Mouse (Mus musculus): ENCODE data around the gene Apoc2. TPM values are rescaled to one million over a fixed set of nuclear protein-coding genes. Genes with fewer than 3 reads are reported as not detected.
A peak's percentile ranks its signal among the peaks of the same experiment; 100 is the strongest.

Gene Apoc2
- polyA plus RNA-seq, 1 experiment from 2014 or later = 463 TPM

GRCm38 (mm10) chr7:19715239-19716054 lies 37.7 kb upstream of the Apoc2 start, which contains the start of gene Tomm40:
TSS of gene Tomm40 (minus strand) at chr7:19715438.
- Histone ChIP-seq H3K27ac (ENCODE audit: low read length) (peak within 1 kb of the TSS; percentile 84), H3K9ac (ENCODE audit: low read depth, low read length) (peak within 1 kb of the TSS; percentile 98), H3K9me3 (ENCODE audit: control insufficient read depth, low read length) (no peaks in the 10 kb centered on the region), H3K4me2 (ENCODE audit: low read depth, low read length) (peak within 1 kb of the TSS; percentile 71), H3K27me3 (replicated peaks; ENCODE audit: control insufficient read depth, insufficient read depth, low read length) (no peaks in the 10 kb centered on the region), H3K36me3 (ENCODE audit: control insufficient read depth, insufficient read depth, low read length) (peaks cover 31% of the 10 kb centered on the region), H3K4me1 (ENCODE audit: control insufficient read depth, insufficient read depth, low read length) (peaks cover 18% of the 10 kb centered on the region), H3K4me3 (ENCODE audit: low read length) (peak within 1 kb of the TSS; percentile 100)
- WGBS = under 1% methylated on average over 58 of the region's 59 CpGs
- peak; percentile 99 for ATAC-seq

- H3K27me3 ChIP-seq (replicated peaks; ENCODE audit: control insufficient read depth, insufficient read depth, low read length) = no peaks in the 10 kb centered on the region
- peak overlapping the region; percentile 84 for H3K27ac ChIP-seq (ENCODE audit: low read length)
- ATAC-seq = peak; percentile 1; the same call in 1 of the 2 replicates
- H3K4me1 ChIP-seq (ENCODE audit: control insufficient read depth, insufficient read depth, low read length) = peaks cover 18% of the 10 kb centered on the region
- peak overlapping the region; percentile 98 for H3K9ac ChIP-seq (ENCODE audit: low read depth, low read length)
- no peaks in the 10 kb centered on the region for H3K9me3 ChIP-seq (ENCODE audit: control insufficient read depth, low read length)
- WGBS = under 1% methylated on average over 39 of the region's 39 CpGs
- peaks cover 35% of the 10 kb centered on the region for H3K36me3 ChIP-seq (ENCODE audit: control insufficient read depth, insufficient read depth, low read length)
- H3K4me3 ChIP-seq (ENCODE audit: low read length) = peak overlapping the region; percentile 100
- H3K4me2 ChIP-seq (ENCODE audit: low read depth, low read length) = peak overlapping the region; percentile 70
These were observed 37.1 kb upstream of the Apoc2 start for GRCm38 (mm10) chr7:19714836-19715235.

DNA sequence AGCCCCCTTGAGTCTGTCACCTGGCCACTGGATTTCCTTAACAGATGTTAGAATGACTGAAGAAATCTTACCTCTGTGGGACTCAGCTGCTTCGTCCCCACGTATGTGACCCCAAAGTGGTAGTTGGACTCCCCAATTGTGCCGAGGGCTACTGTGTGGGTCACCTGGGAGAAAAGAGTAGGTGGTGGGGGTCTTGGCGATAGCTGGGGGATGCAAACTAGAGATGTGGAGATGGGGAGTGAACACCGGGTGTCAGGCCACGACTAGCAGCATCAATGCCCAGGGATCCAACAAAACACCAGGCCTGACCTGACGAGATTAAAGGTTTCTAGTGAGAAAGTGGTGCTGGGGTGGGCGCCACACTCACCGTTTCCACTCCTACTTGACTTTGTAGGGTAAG lies 35.9 kb upstream of the Apoc2 start:
- 0 out of 2 replicates have a peak overlapping the region, but pooled peaks have one; percentile 70 for H3K4me2 ChIP-seq (ENCODE audit: low read depth, low read length)
- H3K27ac ChIP-seq (ENCODE audit: low read length) = no peak overlapping the region
- no peaks in the 10 kb centered on the region for H3K9me3 ChIP-seq (ENCODE audit: control insufficient read depth, low read length)
- H3K9ac ChIP-seq (ENCODE audit: low read depth, low read length) = no peak overlapping the region
- no peaks in the 10 kb centered on the region for H3K27me3 ChIP-seq (replicated peaks; ENCODE audit: control insufficient read depth, insufficient read depth, low read length)
- peak overlapping the region; percentile 100; the same call in 1 of the 2 replicates for H3K4me3 ChIP-seq (ENCODE audit: low read length)
- ATAC-seq = no peak
- peaks cover 34% of the 10 kb centered on the region for H3K36me3 ChIP-seq (ENCODE audit: control insufficient read depth, insufficient read depth, low read length)
- WGBS = 87% methylated on average over 9 of the region's 9 CpGs
- peaks cover 18% of the 10 kb centered on the region for H3K4me1 ChIP-seq (ENCODE audit: control insufficient read depth, insufficient read depth, low read length)

DNA sequence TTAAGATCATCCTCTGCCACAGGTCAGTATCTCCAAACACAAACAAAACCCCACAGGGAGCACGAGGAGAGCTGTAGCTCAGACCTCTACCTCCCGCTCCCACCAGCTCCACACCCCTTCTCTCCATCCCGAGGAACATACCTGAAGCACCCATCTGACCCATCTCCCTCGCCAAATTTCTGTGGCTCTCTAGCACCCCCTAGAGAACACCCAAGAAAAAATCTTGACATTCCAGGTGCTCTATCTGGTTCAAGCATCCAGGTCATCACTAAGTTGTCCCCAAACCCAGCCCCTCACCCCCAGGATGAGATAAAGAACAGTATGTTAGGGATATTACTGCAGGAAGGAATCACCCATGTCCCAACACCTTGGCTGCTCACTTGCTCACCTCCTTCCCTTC lies 35.5 kb upstream of the Apoc2 start:
- Histone ChIP-seq H3K36me3 (ENCODE audit: control insufficient read depth, insufficient read depth, low read length) (peaks cover 34% of the 10 kb centered on the region), H3K27me3 (replicated peaks; ENCODE audit: control insufficient read depth, insufficient read depth, low read length) (no peaks in the 10 kb centered on the region)
- no peak for ATAC-seq

DNA sequence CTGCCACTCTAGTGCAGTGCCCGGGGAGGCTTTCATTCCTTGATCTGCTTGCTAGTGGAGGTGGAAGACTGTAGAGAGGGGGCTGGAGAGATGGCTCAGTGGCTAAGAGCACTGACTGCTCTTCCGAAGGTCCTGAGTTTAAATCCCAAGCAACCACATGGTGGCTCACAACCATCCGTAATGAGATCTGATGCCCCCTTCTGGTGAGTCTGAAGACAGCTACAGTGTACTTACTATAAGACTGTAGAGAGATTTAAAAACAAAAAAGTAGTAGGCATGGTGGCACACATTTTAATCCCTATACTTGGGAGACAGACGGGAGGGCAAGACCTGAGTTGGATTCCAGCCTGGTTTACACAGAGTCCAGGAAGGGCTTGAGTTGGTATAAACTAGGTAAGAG lies 34.7 kb upstream of the Apoc2 start:
- no peak overlapping the region for H3K4me3 ChIP-seq (ENCODE audit: low read length)
- peaks cover 38% of the 10 kb centered on the region for H3K36me3 ChIP-seq (ENCODE audit: control insufficient read depth, insufficient read depth, low read length)
- no peak overlapping the region for H3K9ac ChIP-seq (ENCODE audit: low read depth, low read length)
- no peaks in the 10 kb centered on the region for H3K9me3 ChIP-seq (ENCODE audit: control insufficient read depth, low read length)
- no peaks in the 10 kb centered on the region for H3K27me3 ChIP-seq (replicated peaks; ENCODE audit: control insufficient read depth, insufficient read depth, low read length)
- ATAC-seq = no peak
- H3K4me2 ChIP-seq (ENCODE audit: low read depth, low read length) = no peak overlapping the region
- WGBS = 69% methylated on average over 4 of the region's 4 CpGs
- H3K27ac ChIP-seq (ENCODE audit: low read length) = no peak overlapping the region
- H3K4me1 ChIP-seq (ENCODE audit: control insufficient read depth, insufficient read depth, low read length) = peaks cover 18% of the 10 kb centered on the region

More for the DNA sequence above, 35.5 kb upstream of the Apoc2 start:
- Histone ChIP-seq H3K4me1 (ENCODE audit: control insufficient read depth, insufficient read depth, low read length) (peaks cover 18% of the 10 kb centered on the region), H3K9ac (ENCODE audit: low read depth, low read length) (no peak overlapping the region), H3K9me3 (ENCODE audit: control insufficient read depth, low read length) (no peaks in the 10 kb centered on the region), H3K4me2 (ENCODE audit: low read depth, low read length) (no peak overlapping the region), H3K4me3 (ENCODE audit: low read length) (no peak overlapping the region), H3K27ac (ENCODE audit: low read length) (no peak overlapping the region)
- 45% methylated on average over 4 of the region's 4 CpGs for WGBS

DNA sequence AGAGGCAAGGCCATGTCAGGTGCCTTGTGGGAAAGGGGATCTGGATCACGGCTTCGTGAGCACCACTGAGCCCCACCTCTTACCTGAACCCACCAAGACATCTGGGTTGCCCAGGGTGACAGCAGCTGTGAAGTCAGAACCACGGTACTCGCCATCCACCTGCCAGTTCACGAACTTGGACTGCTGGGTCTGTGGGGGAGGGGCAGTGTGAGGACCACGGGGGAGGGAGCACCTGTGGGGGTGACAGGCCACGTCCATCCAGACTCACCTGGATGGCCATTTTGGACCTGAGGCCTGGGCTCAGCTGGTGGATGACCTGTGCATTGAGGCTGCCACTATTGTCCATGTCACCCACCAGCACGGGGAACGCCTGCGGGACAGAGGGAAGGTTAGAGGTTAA lies 32.9 kb upstream of the Apoc2 start:
- no peak overlapping the region for H3K27ac ChIP-seq (ENCODE audit: low read length)
- no peak overlapping the region for H3K4me3 ChIP-seq (ENCODE audit: low read length)
- whole genome bisulfite sequencing = 90% methylated on average over 10 of the region's 10 CpGs
- H3K27me3 ChIP-seq (replicated peaks; ENCODE audit: control insufficient read depth, insufficient read depth, low read length) = no peaks in the 10 kb centered on the region
- no peak for ATAC-seq
- peaks cover 9% of the 10 kb centered on the region; the same call in 1 of the 2 replicates for H3K4me1 ChIP-seq (ENCODE audit: control insufficient read depth, insufficient read depth, low read length)
- no peak overlapping the region for H3K9ac ChIP-seq (ENCODE audit: low read depth, low read length)
- H3K4me2 ChIP-seq (ENCODE audit: low read depth, low read length) = no peak overlapping the region
- H3K9me3 ChIP-seq (ENCODE audit: control insufficient read depth, low read length) = no peaks in the 10 kb centered on the region
- H3K36me3 ChIP-seq (ENCODE audit: control insufficient read depth, insufficient read depth, low read length) = peaks cover 39% of the 10 kb centered on the region

DNA sequence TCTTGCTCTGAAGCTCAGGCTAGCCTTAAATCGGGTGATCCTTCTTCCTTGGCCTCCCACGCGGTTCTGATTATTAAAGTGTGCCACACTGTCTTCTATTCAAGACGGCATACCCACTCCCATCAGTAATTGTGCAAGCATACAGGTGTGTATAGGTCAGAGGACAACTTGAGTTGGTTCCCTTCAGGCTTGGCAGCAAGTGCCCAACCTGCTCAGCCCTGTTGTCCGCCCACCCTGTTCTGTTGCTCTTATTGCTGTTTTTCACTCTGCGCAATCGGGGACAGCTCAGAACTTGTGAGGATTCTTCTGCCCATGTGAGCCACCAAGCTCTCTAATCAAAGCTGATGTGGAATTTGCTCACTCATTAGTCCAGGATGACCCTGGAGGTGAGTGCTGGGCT lies 27.5 kb upstream of the Apoc2 start:
- H3K9ac ChIP-seq (ENCODE audit: low read depth, low read length) = no peak overlapping the region
- WGBS = 98% methylated on average over 7 of the region's 7 CpGs
- peaks cover 19% of the 10 kb centered on the region for H3K36me3 ChIP-seq (ENCODE audit: control insufficient read depth, insufficient read depth, low read length)
- no peaks in the 10 kb centered on the region for H3K9me3 ChIP-seq (ENCODE audit: control insufficient read depth, low read length)
- H3K27ac ChIP-seq (ENCODE audit: low read length) = no peak overlapping the region
- no peak overlapping the region for H3K4me3 ChIP-seq (ENCODE audit: low read length)
- no peak for ATAC-seq
- H3K4me1 ChIP-seq (ENCODE audit: control insufficient read depth, insufficient read depth, low read length) = peaks cover 18% of the 10 kb centered on the region
- no peak overlapping the region for H3K4me2 ChIP-seq (ENCODE audit: low read depth, low read length)
- H3K27me3 ChIP-seq (replicated peaks; ENCODE audit: control insufficient read depth, insufficient read depth, low read length) = no peaks in the 10 kb centered on the region

GRCm38 (mm10) chr7:19704475-19704874 lies 26.7 kb upstream of the Apoc2 start:
- H3K27ac ChIP-seq (ENCODE audit: low read length) = no peak overlapping the region
- H3K9ac ChIP-seq (ENCODE audit: low read depth, low read length) = no peak overlapping the region
- H3K4me2 ChIP-seq (ENCODE audit: low read depth, low read length) = no peak overlapping the region
- no peak for ATAC-seq
- H3K4me1 ChIP-seq (ENCODE audit: control insufficient read depth, insufficient read depth, low read length) = peaks cover 24% of the 10 kb centered on the region
- no peak overlapping the region for H3K4me3 ChIP-seq (ENCODE audit: low read length)
- no peaks in the 10 kb centered on the region for H3K9me3 ChIP-seq (ENCODE audit: control insufficient read depth, low read length)
- peaks cover 13% of the 10 kb centered on the region for H3K36me3 ChIP-seq (ENCODE audit: control insufficient read depth, insufficient read depth, low read length)
- 89% methylated on average over 4 of the region's 4 CpGs for WGBS
- no peaks in the 10 kb centered on the region for H3K27me3 ChIP-seq (replicated peaks; ENCODE audit: control insufficient read depth, insufficient read depth, low read length)

DNA sequence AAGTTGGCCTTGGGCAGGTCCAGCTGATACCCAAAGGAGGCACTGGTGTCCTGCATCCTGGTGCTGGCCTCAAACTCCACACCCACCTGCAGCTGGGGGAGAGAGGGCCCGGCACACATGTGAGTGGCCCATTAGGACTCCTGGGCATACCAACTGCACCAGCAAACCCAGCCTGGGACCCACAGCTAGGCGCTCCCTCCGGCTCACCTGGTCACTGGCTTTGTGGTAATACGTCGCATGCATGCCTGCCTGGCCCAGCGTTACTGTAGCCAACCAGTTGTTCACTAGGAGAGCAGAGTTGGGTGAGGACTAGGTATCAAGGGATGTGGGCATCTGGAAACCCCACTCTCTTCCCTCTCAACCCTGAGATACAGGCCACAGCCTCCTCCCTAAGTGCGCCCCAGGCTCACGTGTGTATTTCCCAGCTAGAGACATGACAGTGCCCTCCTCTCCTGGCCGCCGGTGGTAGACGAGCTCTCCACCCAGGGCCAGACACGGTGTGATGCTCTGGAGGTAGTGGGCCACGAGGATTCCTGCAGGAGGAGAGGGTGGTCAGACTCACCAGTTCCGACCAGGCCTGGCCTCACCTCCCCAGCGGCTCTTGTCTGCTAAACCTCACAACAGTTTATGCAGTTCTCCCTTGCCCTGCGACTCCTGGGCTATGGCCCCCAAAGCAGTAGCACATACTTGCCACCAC lies 25.3 kb upstream of the Apoc2 start:
- ATAC-seq = no peak
- WGBS = 88% methylated on average over 16 of the region's 16 CpGs
- Histone ChIP-seq H3K27me3 (replicated peaks; ENCODE audit: control insufficient read depth, insufficient read depth, low read length) (no peaks in the 10 kb centered on the region), H3K4me2 (ENCODE audit: low read depth, low read length) (no peak overlapping the region), H3K27ac (ENCODE audit: low read length) (no peak overlapping the region), H3K36me3 (ENCODE audit: control insufficient read depth, insufficient read depth, low read length) (peaks cover 10% of the 10 kb centered on the region), H3K9me3 (ENCODE audit: control insufficient read depth, low read length) (no peaks in the 10 kb centered on the region), H3K4me3 (ENCODE audit: low read length) (no peak overlapping the region), H3K9ac (ENCODE audit: low read depth, low read length) (no peak overlapping the region), H3K4me1 (ENCODE audit: control insufficient read depth, insufficient read depth, low read length) (peaks cover 38% of the 10 kb centered on the region)
